Mouse (Mus musculus): Measurements from ENCODE around the gene Rnaseh1.

Gene Rnaseh1

GRCm38 (mm10) chr12:28674038-28674720 lies 24.8 kb downstream of the Rnaseh1 start:
- DNase-seq: no peak

GRCm38 (mm10) chr12:28675121-28675924 lies 25.9 kb downstream of the Rnaseh1 start, which contains the start of gene Adi1:
Adi1 (plus strand) TSS chr12:28675231.
- DNase-seq: peak; percentile 91

- DNase-seq: no peak
These were observed 26.5 kb downstream of the Rnaseh1 start for GRCm38 (mm10) chr12:28675925-28676209.

- DNase-seq: no peak
These were observed 35.3 kb downstream of the Rnaseh1 start for GRCm38 (mm10) chr12:28684674-28685073.

GRCm38 (mm10) chr12:28685771-28686170 lies 36.4 kb downstream of the Rnaseh1 start:
- no peak for DNase-seq

- no peak for DNase-seq
These were observed 36.9 kb downstream of the Rnaseh1 start for GRCm38 (mm10) chr12:28686199-28686879.

GRCm38 (mm10) chr12:28688996-28689395 lies 39.6 kb downstream of the Rnaseh1 start:
- no peak for DNase-seq

GRCm38 (mm10) chr12:28690730-28691129 lies 41.3 kb downstream of the Rnaseh1 start:
- DNase-seq: no peak

- no peak for DNase-seq
These were observed 44.3 kb downstream of the Rnaseh1 start for GRCm38 (mm10) chr12:28693738-28694137.

GRCm38 (mm10) chr12:28694231-28694630 lies 44.8 kb downstream of the Rnaseh1 start:
- no peak for DNase-seq

- DNase-seq: no peak
These were observed 45.4 kb downstream of the Rnaseh1 start for GRCm38 (mm10) chr12:28694776-28695175.

GRCm38 (mm10) chr12:28697821-28698595 lies 48.6 kb downstream of the Rnaseh1 start:
- peak; percentile 40 for DNase-seq

- DNase-seq: no peak
These were observed 49.7 kb downstream of the Rnaseh1 start for GRCm38 (mm10) chr12:28699086-28699485.

GRCm38 (mm10) chr12:28699656-28700055 lies 50.3 kb downstream of the Rnaseh1 start:
- DNase-seq: peak; percentile 85

GRCm38 (mm10) chr12:28700101-28700511 lies 50.7 kb downstream of the Rnaseh1 start:
- DNase-seq: no peak

- DNase-seq: peak; percentile 42
These were observed 51.2 kb downstream of the Rnaseh1 start for GRCm38 (mm10) chr12:28700561-28701025.

- DNase-seq: no peak
These were observed 51.9 kb downstream of the Rnaseh1 start for GRCm38 (mm10) chr12:28701302-28701701.

- peak; percentile 31 for DNase-seq
These were observed 55.0 kb downstream of the Rnaseh1 start for GRCm38 (mm10) chr12:28704381-28704780.

GRCm38 (mm10) chr12:28705204-28705603 lies 55.8 kb downstream of the Rnaseh1 start:
- DNase-seq: no peak

GRCm38 (mm10) chr12:28708154-28708553 lies 58.8 kb downstream of the Rnaseh1 start:
- no peak for DNase-seq
